Mouse (Mus musculus) spleen, adult 10 weeks (tissue): ENCODE data around the gene Gnaz. TPM values are rescaled to one million over a fixed set of nuclear protein-coding genes. Genes with fewer than 3 reads are reported as not detected.

ENCODE experiments used
- polyA plus RNA-seq: library from polyadenylated mRNA; stranded (reverse); fragments of 350-450 nt; fragmentation: Illumina TruSeq; extraction: RNeasy Lipid Tissue Mini Kit (QIAGEN cat#74804); gene quantifications from one replicate; pipeline ENCODE4 v1.2.3, GENCODE M21; 2015; ENCODE audit warnings: low replicate concordance; ENCODE audit not compliant: insufficient read depth

The Gnaz gene
- 0.79 TPM for polyA plus RNA-seq

GRCm38 (mm10) chr10:74966850-74967451 lies at the start of gene Gnaz:
Gene Gnaz, plus strand, starts transcription at chr10:74967177.

GRCm38 (mm10) chr10:75032395-75032794 lies 65.4 kb downstream of the Gnaz start, which contains the start of gene Rsph14:
Gene Rsph14, minus strand, starts transcription at chr10:75032586.

GRCm38 (mm10) chr10:75036883-75037379 lies 70.0 kb downstream of the Gnaz start, which contains the start of gene Rab36:
Gene Rab36, plus strand, starts transcription at chr10:75037058.

GRCm38 (mm10) chr10:75060217-75060842 lies 93.4 kb downstream of the Gnaz start, which contains the start of gene Bcr:
Gene Bcr, plus strand, starts transcription at chr10:75060592.

Other genes with a start within 250 kb of the Gnaz start
- not detected for gene Rsph14, start 65.4 kb downstream of the Gnaz start, polyA plus RNA-seq
- 1.8 TPM for gene Rab36, start 69.9 kb downstream of the Gnaz start, polyA plus RNA-seq
- 10.8 TPM for gene Bcr, start 93.4 kb downstream of the Gnaz start, polyA plus RNA-seq
- 43.9 TPM for gene Specc1l, start 244.9 kb downstream of the Gnaz start, polyA plus RNA-seq